Mouse (Mus musculus): ENCODE results near the gene Irs1. TPM values are rescaled to one million over a fixed set of nuclear protein-coding genes. Genes with fewer than 3 reads are reported as not detected.

Gene Irs1
- 1.2 and 1.4 TPM in 2 replicates for polyA plus RNA-seq (2015; fragmentation: Nextera tagmentation; extraction: Ambion mirVana)

DNA sequence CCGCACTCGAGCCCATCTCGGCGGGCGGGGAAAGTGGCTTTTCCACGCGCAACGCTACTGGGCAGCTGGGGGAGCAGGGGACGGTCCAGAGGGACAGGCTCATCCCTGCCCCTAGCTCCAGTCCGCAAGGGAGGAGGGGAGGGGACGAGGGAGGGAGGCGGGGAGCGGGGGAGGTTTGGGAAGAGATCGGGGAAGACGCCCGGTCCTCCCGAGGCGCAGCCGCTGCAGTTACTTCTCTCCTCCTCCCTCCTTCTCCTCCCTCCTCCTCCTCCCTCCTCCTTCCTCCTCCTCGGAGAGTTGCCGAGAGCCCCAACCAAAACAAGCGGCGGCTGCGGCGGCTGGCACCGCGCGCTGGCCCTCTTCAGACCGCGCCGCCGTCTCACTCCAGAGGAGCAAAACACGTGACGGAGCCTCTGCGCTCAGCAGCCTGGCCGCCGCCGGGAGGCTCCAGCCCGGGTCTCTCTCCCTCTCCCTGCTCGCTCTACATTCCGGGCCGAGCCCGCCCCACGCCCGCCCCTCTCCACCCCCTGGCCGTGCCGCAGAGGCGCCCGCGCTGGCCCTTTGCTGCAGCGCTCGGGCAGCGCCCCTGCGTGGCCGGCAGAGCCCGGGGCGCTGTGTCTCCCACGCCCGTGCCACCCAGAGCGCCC lies at the start of gene Irs1:
Gene Irs1 (minus strand): TSS at position 266 of the 647 bp plus-strand sequence.
- Histone ChIP-seq H3K9me3 (ENCODE audit: low read length) (no peaks in the 10 kb centered on the region), H3K27me3 (ENCODE audit: insufficient read depth, low read length) (peaks cover 36% of the 10 kb centered on the region), H3K4me2 (ENCODE audit: low read depth, low read length) (peak within 1 kb of the TSS; percentile 82), H3K27ac (ENCODE audit: low read depth) (peak within 1 kb of the TSS; percentile 79), H3K9ac (replicated peaks) (peak within 1 kb of the TSS; percentile 67), H3K36me3 (replicated peaks; ENCODE audit: insufficient read depth, low read length) (no peaks in the 10 kb centered on the region), H3K4me1 (ENCODE audit: insufficient read depth) (peaks cover 17% of the 10 kb centered on the region), H3K4me3 (ENCODE audit: low read depth, low read length) (peak within 1 kb of the TSS; percentile 59)
- 1% methylated on average over 31 of the region's 60 CpGs for WGBS (ENCODE audit: insufficient replicate concordance)
- ATAC-seq: peak; percentile 93
- TF ChIP-seq CTCF (IDR thresholded peaks at IDR 0.05; ENCODE audit: low read depth): peak; percentile 56
- TF ChIP-seq EP300 (IDR thresholded peaks at IDR 0.05; ENCODE audit: low read depth): no peak
- peak; percentile 81 for DNase-seq

DNA sequence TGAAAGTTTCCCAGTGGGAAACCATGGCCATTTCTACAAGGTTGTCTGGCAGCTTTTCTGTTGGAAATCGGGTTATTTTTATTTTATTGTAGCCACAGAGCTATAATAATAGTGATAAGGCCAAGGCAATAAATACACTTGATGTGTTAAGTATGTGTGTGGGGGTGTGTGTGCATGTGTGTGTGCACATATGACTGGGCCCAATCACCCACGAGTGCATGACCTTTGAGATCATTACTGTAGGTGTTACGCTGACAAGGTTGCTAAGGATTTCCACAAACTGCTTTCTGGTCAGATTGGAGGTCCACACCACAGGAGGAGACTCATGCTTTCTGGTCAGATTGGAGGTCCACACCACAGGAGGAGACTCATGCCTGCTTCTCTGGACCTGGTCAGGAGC lies 43.3 kb upstream of the Irs1 start:
- Histone ChIP-seq H3K9ac (replicated peaks) (no peak overlapping the region), H3K4me1 (ENCODE audit: insufficient read depth) (no peaks in the 10 kb centered on the region), H3K4me3 (ENCODE audit: low read depth, low read length) (no peak overlapping the region), H3K27ac (ENCODE audit: low read depth) (no peak overlapping the region), H3K36me3 (replicated peaks; ENCODE audit: insufficient read depth, low read length) (no peaks in the 10 kb centered on the region), H3K4me2 (ENCODE audit: low read depth, low read length) (no peak overlapping the region), H3K9me3 (ENCODE audit: low read length) (no peaks in the 10 kb centered on the region), H3K27me3 (ENCODE audit: insufficient read depth, low read length) (no peaks in the 10 kb centered on the region)
- ATAC-seq (no peak), DNase-seq (no peak)
- WGBS (ENCODE audit: insufficient replicate concordance): 79% methylated on average over 3 of the region's 3 CpGs
- no peak for TF ChIP-seq EP300 (IDR thresholded peaks at IDR 0.05; ENCODE audit: low read depth)
- no peak for TF ChIP-seq CTCF (IDR thresholded peaks at IDR 0.05; ENCODE audit: low read depth)

DNA sequence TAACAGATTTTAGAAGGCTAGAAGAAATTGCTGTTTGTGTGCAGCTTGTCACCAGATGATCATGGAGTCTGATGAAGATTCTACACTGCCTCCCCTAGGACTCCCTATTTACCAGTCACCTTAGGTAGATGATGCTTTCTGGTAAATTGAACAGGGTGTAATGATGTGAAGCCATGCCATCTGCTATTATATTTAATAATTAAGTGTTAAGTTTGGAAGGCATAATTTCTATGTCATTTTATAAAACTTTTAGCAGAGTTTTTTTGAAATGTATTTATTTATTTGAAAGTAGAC lies 38.7 kb upstream of the Irs1 start:
- H3K4me1 ChIP-seq (ENCODE audit: insufficient read depth): no peaks in the 10 kb centered on the region
- DNase-seq: no peak
- TF ChIP-seq EP300 (IDR thresholded peaks at IDR 0.05; ENCODE audit: low read depth): no peak
- TF ChIP-seq CTCF (IDR thresholded peaks at IDR 0.05; ENCODE audit: low read depth): no peak

DNA sequence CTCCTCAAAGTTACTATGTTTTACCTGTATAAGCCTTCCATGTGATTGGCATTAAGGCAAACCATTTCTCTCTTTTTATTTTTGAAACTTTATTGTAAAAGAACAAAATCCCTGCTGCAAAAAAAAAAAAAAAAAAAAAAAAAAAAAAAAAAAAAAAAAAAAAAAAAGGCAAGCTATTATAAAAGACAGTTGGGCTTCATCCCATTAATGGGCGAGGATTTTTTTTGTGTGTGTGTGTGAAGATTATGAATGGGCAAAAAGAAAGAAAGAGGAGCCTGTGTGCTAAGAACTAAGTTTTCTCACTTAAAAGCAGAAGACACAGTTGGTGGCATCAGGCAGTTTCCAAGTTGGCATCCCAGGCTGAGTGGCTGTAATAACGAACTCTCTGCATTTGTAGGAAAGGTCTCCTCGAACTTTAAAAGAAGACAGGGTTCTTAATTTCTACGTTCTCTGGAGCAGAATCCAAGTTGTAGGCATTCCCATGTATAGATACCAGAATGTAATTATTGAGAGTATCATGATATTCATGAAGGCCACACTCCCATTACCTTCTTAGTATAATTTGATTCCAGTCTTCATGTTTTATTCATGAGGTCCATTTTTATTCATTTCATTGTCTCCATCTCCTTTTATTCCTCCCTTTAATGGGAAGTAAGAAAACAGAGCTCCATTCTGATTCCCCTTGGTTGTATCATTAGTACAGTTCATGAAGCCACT lies 38.2 kb upstream of the Irs1 start:
- no peak for ATAC-seq
- WGBS (ENCODE audit: insufficient replicate concordance): 84% methylated on average over 4 of the region's 4 CpGs
- TF ChIP-seq CTCF (IDR thresholded peaks at IDR 0.05; ENCODE audit: low read depth) (no peak), EP300 (IDR thresholded peaks at IDR 0.05; ENCODE audit: low read depth) (no peak)

More for the DNA sequence above, 38.7 kb upstream of the Irs1 start:
- Histone ChIP-seq H3K36me3 (replicated peaks; ENCODE audit: insufficient read depth, low read length) (no peaks in the 10 kb centered on the region), H3K4me3 (ENCODE audit: low read depth, low read length) (no peak overlapping the region), H3K9ac (replicated peaks) (no peak overlapping the region), H3K9me3 (ENCODE audit: low read length) (no peaks in the 10 kb centered on the region), H3K27me3 (ENCODE audit: insufficient read depth, low read length) (no peaks in the 10 kb centered on the region), H3K4me2 (ENCODE audit: low read depth, low read length) (no peak overlapping the region), H3K27ac (ENCODE audit: low read depth) (no peak overlapping the region)
- ATAC-seq: no peak

DNA sequence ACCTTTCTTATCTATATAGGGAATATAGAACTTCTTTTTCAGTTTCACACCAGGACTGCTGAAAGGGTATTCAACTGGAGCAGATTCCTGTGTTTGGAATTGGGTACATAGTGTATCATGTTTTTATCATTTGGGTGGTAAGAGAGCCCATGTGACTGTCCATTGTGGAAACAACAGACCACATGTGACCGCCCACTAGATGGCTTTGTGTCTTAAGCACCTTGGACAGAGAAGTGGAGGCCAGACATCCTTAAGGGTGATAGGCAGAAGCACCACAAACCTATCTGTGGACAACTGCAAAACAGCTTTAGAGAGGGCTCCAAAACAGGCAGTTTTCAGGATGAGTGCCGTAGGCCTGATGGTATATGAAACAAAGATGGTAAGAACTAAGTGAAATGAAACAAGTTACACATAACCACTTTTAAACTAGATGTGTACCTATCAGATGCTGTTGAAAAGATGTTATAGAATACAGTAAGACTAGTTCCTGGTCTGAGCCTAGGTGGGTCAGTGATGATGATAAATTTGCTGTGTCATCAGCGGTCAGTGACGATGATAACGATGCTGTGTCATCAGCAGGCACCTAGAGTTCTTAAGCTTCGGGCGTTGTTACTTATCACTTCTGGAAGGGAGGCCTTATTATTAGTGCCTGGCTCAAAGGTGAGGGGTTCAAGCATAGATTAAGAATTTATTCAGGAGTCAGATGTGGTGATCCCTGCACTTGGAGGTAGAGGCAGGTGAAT lies 37.0 kb upstream of the Irs1 start:
- WGBS (ENCODE audit: insufficient replicate concordance): 83% methylated on average over 7 of the region's 7 CpGs
- H3K27ac ChIP-seq (ENCODE audit: low read depth): no peak overlapping the region
- H3K4me2 ChIP-seq (ENCODE audit: low read depth, low read length): no peak overlapping the region
- TF ChIP-seq EP300 (IDR thresholded peaks at IDR 0.05; ENCODE audit: low read depth) (no peak), CTCF (IDR thresholded peaks at IDR 0.05; ENCODE audit: low read depth) (no peak)
- DNase-seq (no peak), ATAC-seq (no peak)
- H3K9me3 ChIP-seq (ENCODE audit: low read length): no peaks in the 10 kb centered on the region
- H3K4me3 ChIP-seq (ENCODE audit: low read depth, low read length): no peak overlapping the region
- no peaks in the 10 kb centered on the region for H3K4me1 ChIP-seq (ENCODE audit: insufficient read depth)
- no peak overlapping the region for H3K9ac ChIP-seq (replicated peaks)
- no peaks in the 10 kb centered on the region for H3K36me3 ChIP-seq (replicated peaks; ENCODE audit: insufficient read depth, low read length)
- H3K27me3 ChIP-seq (ENCODE audit: insufficient read depth, low read length): no peaks in the 10 kb centered on the region

More for the DNA sequence above, 38.2 kb upstream of the Irs1 start:
- Histone ChIP-seq H3K4me2 (ENCODE audit: low read depth, low read length) (no peak overlapping the region), H3K27me3 (ENCODE audit: insufficient read depth, low read length) (no peaks in the 10 kb centered on the region), H3K27ac (ENCODE audit: low read depth) (no peak overlapping the region), H3K9me3 (ENCODE audit: low read length) (no peaks in the 10 kb centered on the region), H3K4me1 (ENCODE audit: insufficient read depth) (no peaks in the 10 kb centered on the region), H3K9ac (replicated peaks) (no peak overlapping the region), H3K4me3 (ENCODE audit: low read depth, low read length) (no peak overlapping the region), H3K36me3 (replicated peaks; ENCODE audit: insufficient read depth, low read length) (no peaks in the 10 kb centered on the region)
- DNase-seq: no peak

DNA sequence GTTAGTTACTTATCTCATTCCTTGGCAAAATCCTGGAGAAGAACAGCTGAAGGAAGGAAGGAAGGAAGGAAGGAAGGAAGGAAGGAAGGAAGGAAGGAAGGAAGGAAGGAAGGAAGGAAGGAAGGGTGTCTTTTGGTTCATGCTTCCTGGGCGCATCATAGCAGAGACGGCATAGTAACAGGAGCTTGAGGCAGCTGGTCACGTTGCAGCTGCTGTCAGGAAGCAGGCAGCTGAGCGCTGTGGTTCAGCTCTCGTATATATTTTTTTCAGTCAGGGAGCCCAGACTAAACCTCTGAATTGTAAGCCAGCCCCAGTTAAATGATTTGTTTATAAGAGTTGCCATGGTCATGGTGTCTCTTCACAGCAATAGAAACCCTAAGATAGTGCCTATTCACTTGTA lies 34.9 kb upstream of the Irs1 start:
- no peak overlapping the region for H3K4me3 ChIP-seq (ENCODE audit: low read depth, low read length)
- H3K9ac ChIP-seq (replicated peaks): no peak overlapping the region
- no peaks in the 10 kb centered on the region for H3K9me3 ChIP-seq (ENCODE audit: low read length)
- no peaks in the 10 kb centered on the region for H3K4me1 ChIP-seq (ENCODE audit: insufficient read depth)
- no peak overlapping the region for H3K4me2 ChIP-seq (ENCODE audit: low read depth, low read length)
- no peak for DNase-seq
- no peaks in the 10 kb centered on the region for H3K36me3 ChIP-seq (replicated peaks; ENCODE audit: insufficient read depth, low read length)
- H3K27ac ChIP-seq (ENCODE audit: low read depth): no peak overlapping the region
- ATAC-seq: no peak
- 90% methylated on average over 5 of the region's 5 CpGs for WGBS (ENCODE audit: insufficient replicate concordance)
- H3K27me3 ChIP-seq (ENCODE audit: insufficient read depth, low read length): no peaks in the 10 kb centered on the region
- no peak for TF ChIP-seq CTCF (IDR thresholded peaks at IDR 0.05; ENCODE audit: low read depth)
- no peak for TF ChIP-seq EP300 (IDR thresholded peaks at IDR 0.05; ENCODE audit: low read depth)

All from liver, postnatal 0 days (tissue).